Mouse (Mus musculus) ES-Bruce4 (cell line): ENCODE results near the gene Plk1.

Experiments
- CTCF ChIP-seq: IDR thresholded peaks from one replicate; pipeline ENCODE4 v1.8.1; 2011; ENCODE audit warnings: low read depth, low read length
- EP300 ChIP-seq: IDR thresholded peaks from 2 replicates; pipeline ENCODE4 v1.6.1; 2011; ENCODE audit warnings: low read depth, low read length; ENCODE audit not compliant: insufficient read depth
- POLR2A ChIP-seq: IDR thresholded peaks from one replicate; pipeline ENCODE4 v1.8.1; 2011; ENCODE audit warnings: low read length; ENCODE audit not compliant: insufficient read depth

GRCm38 (mm10) chr7:122180720-122181119, 21.5 kb downstream of the Plk1 start:
- TF ChIP-seq POLR2A = no peak
- TF ChIP-seq CTCF = no peak
- TF ChIP-seq EP300 = no peak
